Mouse (Mus musculus) ES-Bruce4 (cell line): Measurements from ENCODE around the gene Cdh22. TPM values are rescaled to one million over a fixed set of nuclear protein-coding genes. Genes with fewer than 3 reads are reported as not detected.

Experiments
- H3K27ac ChIP-seq: 2 replicates; pipeline ENCODE4 v1.5.1; 2012; ENCODE audit warnings: low read length, inconsistent platforms; ENCODE audit not compliant: insufficient read depth
- H3K27me3 ChIP-seq: 2 replicates; pipeline ENCODE4 v1.6.1; 2012; ENCODE audit warnings: mild to moderate bottlenecking, low read length, inconsistent platforms; ENCODE audit not compliant: control insufficient read depth, poor library complexity, insufficient read depth, severe bottlenecking
- H3K36me3 ChIP-seq: 2 replicates; pipeline ENCODE4 v1.6.1; 2012; ENCODE audit warnings: inconsistent platforms, mild to moderate bottlenecking, low read length, moderate library complexity; ENCODE audit not compliant: control insufficient read depth, poor library complexity, insufficient read depth, severe bottlenecking
- H3K4me1 ChIP-seq: one replicate; pipeline ENCODE4 v1.8.1; 2011; ENCODE audit warnings: low read length; ENCODE audit not compliant: control insufficient read depth, insufficient read depth
- H3K4me3 ChIP-seq: 2 replicates; pipeline ENCODE4 v1.5.1; 2011; ENCODE audit warnings: low read depth, mild to moderate bottlenecking, low read length
- H3K9ac ChIP-seq: 2 replicates; pipeline ENCODE4 v1.6.1; 2012; ENCODE audit warnings: low read depth, mild to moderate bottlenecking, inconsistent platforms; ENCODE audit not compliant: poor library complexity, severe bottlenecking
- H3K9me3 ChIP-seq: replicated peaks from 2 replicates; pipeline ENCODE4 v1.6.1; 2012; ENCODE audit warnings: mild to moderate bottlenecking, low read length, inconsistent platforms; ENCODE audit not compliant: control insufficient read depth, poor library complexity, insufficient read depth, severe bottlenecking
- CTCF ChIP-seq: IDR thresholded peaks from one replicate; pipeline ENCODE4 v1.8.1; 2011; ENCODE audit warnings: low read depth, low read length
- EP300 ChIP-seq: IDR thresholded peaks from 2 replicates; pipeline ENCODE4 v1.6.1; 2011; ENCODE audit warnings: low read depth, low read length; ENCODE audit not compliant: insufficient read depth
- POLR2A ChIP-seq: IDR thresholded peaks from one replicate; pipeline ENCODE4 v1.8.1; 2011; ENCODE audit warnings: low read length; ENCODE audit not compliant: insufficient read depth
- polyA plus RNA-seq: library from polyadenylated mRNA; stranded (reverse); fragments of >200 nt; gene quantifications from 2 replicates; pipeline ENCODE4 v1.2.4, GENCODE M21; 2011; ENCODE audit warnings: low read depth; ENCODE audit not compliant: missing spikeins, insufficient read depth, insufficient read length

Cdh22 gene
- polyA plus RNA-seq, 1 experiment: not detected

- Histone ChIP-seq H3K9me3 (no peaks in the 10 kb centered on the region), H3K27ac (no peak overlapping the region), H3K4me3 (no peak overlapping the region), H3K36me3 (no peaks in the 10 kb centered on the region), H3K4me1 (no peaks in the 10 kb centered on the region), H3K9ac (no peak overlapping the region), H3K27me3 (no peaks in the 10 kb centered on the region)
- TF ChIP-seq EP300: no peak
- TF ChIP-seq POLR2A: no peak
- no peak for TF ChIP-seq CTCF
Observed at GRCm38 (mm10) chr2:165263861-165264260, 29.2 kb upstream of the Cdh22 start.

GRCm38 (mm10) chr2:165262274-165262990 lies 27.8 kb upstream of the Cdh22 start:
- no peak overlapping the region for H3K4me3 ChIP-seq
- no peaks in the 10 kb centered on the region for H3K9me3 ChIP-seq
- H3K36me3 ChIP-seq: no peaks in the 10 kb centered on the region
- H3K27ac ChIP-seq: no peak overlapping the region
- TF ChIP-seq POLR2A (no peak), EP300 (no peak), CTCF (no peak)
- H3K9ac ChIP-seq: no peak overlapping the region
- H3K4me1 ChIP-seq: no peaks in the 10 kb centered on the region
- H3K27me3 ChIP-seq: no peaks in the 10 kb centered on the region

GRCm38 (mm10) chr2:165259859-165260258 lies 25.2 kb upstream of the Cdh22 start:
- H3K27me3 ChIP-seq: no peaks in the 10 kb centered on the region
- TF ChIP-seq CTCF (no peak), POLR2A (no peak), EP300 (no peak)
- no peaks in the 10 kb centered on the region for H3K9me3 ChIP-seq
- no peaks in the 10 kb centered on the region for H3K4me1 ChIP-seq
- no peak overlapping the region for H3K9ac ChIP-seq
- H3K27ac ChIP-seq: no peak overlapping the region
- no peaks in the 10 kb centered on the region for H3K36me3 ChIP-seq
- no peak overlapping the region for H3K4me3 ChIP-seq

GRCm38 (mm10) chr2:165258321-165258720 lies 23.7 kb upstream of the Cdh22 start:
- Histone ChIP-seq H3K4me3 (no peak overlapping the region), H3K27me3 (no peaks in the 10 kb centered on the region), H3K36me3 (no peaks in the 10 kb centered on the region), H3K27ac (no peak overlapping the region), H3K9me3 (no peaks in the 10 kb centered on the region), H3K4me1 (no peaks in the 10 kb centered on the region), H3K9ac (no peak overlapping the region)
- TF ChIP-seq POLR2A (no peak), CTCF (no peak), EP300 (no peak)

GRCm38 (mm10) chr2:165257151-165257834 lies 22.6 kb upstream of the Cdh22 start:
- no peak overlapping the region for H3K9ac ChIP-seq
- TF ChIP-seq CTCF: no peak
- no peak for TF ChIP-seq POLR2A
- TF ChIP-seq EP300: no peak
- H3K27ac ChIP-seq: no peak overlapping the region
- no peaks in the 10 kb centered on the region for H3K4me1 ChIP-seq
- no peaks in the 10 kb centered on the region for H3K9me3 ChIP-seq
- no peaks in the 10 kb centered on the region for H3K27me3 ChIP-seq
- H3K36me3 ChIP-seq: no peaks in the 10 kb centered on the region
- no peak overlapping the region for H3K4me3 ChIP-seq

- Histone ChIP-seq H3K27ac (no peak overlapping the region), H3K4me3 (no peak overlapping the region), H3K36me3 (no peaks in the 10 kb centered on the region), H3K9ac (no peak overlapping the region), H3K4me1 (no peaks in the 10 kb centered on the region), H3K9me3 (no peaks in the 10 kb centered on the region), H3K27me3 (no peaks in the 10 kb centered on the region)
- TF ChIP-seq CTCF (no peak), POLR2A (no peak), EP300 (no peak)
Observed at GRCm38 (mm10) chr2:165256213-165256612, 21.6 kb upstream of the Cdh22 start.
